Mouse (Mus musculus) CH12.LX (cell line): ENCODE measurements at regions not wholly inside any gene's neighbourhood (a gene's known extent, or its start where the extent isn't known, plus 50 kb on each side); places are given as distances from the start of the nearest gene placed in this dataset.

Source experiments
- BHLHE40 ChIP-seq: IDR thresholded peaks from 2 replicates; pipeline ENCODE4 v1.6.1; 2011; ENCODE audit warnings: mild to moderate bottlenecking, low read depth, low read length, improper control_type of control experiment
- CTCF ChIP-seq, 2 experiments: IDR thresholded peaks in 1 of 2; conservative IDR thresholded peaks in 1 of 2; 2 replicates each; pipeline ENCODE4 v1.5.1; 2011 to 2012; ENCODE audit warnings: low read depth in 2 of 2, low read length in 2 of 2, improper control_type of control experiment in 1 of 2, inconsistent platforms in 1 of 2, mild to moderate bottlenecking in 1 of 2, moderate library complexity in 1 of 2
- EP300 ChIP-seq: IDR thresholded peaks from 2 replicates; pipeline ENCODE4 v1.6.1; 2011; ENCODE audit warnings: low read length, improper control_type of control experiment
- MYC ChIP-seq: IDR thresholded peaks from 2 replicates; pipeline ENCODE4 v1.6.1; 2011; ENCODE audit warnings: low read depth, mild to moderate bottlenecking, improper control_type of control experiment, low read length
- POLR2A ChIP-seq: IDR thresholded peaks from 2 replicates; pipeline ENCODE4 v1.6.1; 2011; ENCODE audit warnings: low read depth, mild to moderate bottlenecking, improper control_type of control experiment, low read length
- RCOR1 ChIP-seq: conservative IDR thresholded peaks from 2 replicates; pipeline ENCODE4 v1.6.1; 2012; ENCODE audit warnings: low read depth, mild to moderate bottlenecking, inconsistent platforms, low read length, improper control_type of control experiment
- TCF12 ChIP-seq: IDR thresholded peaks from 2 replicates; pipeline ENCODE4 v1.6.1; 2014; ENCODE audit warnings: low read depth, mild to moderate bottlenecking, inconsistent platforms, low read length, improper control_type of control experiment
- USF2 ChIP-seq: conservative IDR thresholded peaks from 2 replicates; pipeline ENCODE4 v1.6.1; 2011; ENCODE audit warnings: low read depth, low read length, improper control_type of control experiment

DNA sequence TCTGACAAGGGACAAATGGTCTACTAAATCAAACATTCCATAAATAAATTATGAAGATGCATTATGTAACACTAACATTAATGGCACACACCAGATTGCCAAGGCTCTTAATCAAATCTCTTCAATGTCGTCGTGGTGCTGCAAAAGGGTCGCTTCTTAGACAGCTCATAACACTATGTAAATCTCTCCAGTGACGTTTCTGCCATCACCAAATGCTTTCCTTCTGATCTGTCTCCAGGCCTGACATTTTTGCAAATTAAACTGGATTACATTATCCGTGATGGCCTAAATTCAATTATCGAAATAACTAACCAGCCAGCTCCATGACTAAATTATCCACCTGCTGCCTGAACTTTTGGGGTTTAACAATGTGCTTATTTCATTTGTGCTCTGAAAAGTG lies 356.4 kb downstream of the Kif16b start:
- TF ChIP-seq MYC, result no peak
- TF ChIP-seq CTCF (conservative IDR thresholded peaks at IDR 0.05 in 1 of 2, IDR thresholded peaks at IDR 0.05 in 1 of 2; ENCODE audit: low read depth in 2 of 2, low read length in 2 of 2), result no peak
- no peak for TF ChIP-seq TCF12
- TF ChIP-seq USF2, result no peak
- no peak for TF ChIP-seq BHLHE40
- TF ChIP-seq RCOR1, result no peak
- no peak for TF ChIP-seq POLR2A
- TF ChIP-seq EP300, result no peak
